Mouse (Mus musculus) hindbrain, embryonic 16.5 days (tissue): ENCODE measurements around the gene Arid3a. TPM values are rescaled to one million over a fixed set of nuclear protein-coding genes. Genes with fewer than 3 reads are reported as not detected.

Experiments used
- ATAC-seq: fragments of 200-750 bp; cut with Nextera tagmentation; 2 replicates; pipeline ENCODE4 v1.8.0; 2017; ENCODE audit warnings: moderate TSS enrichment, moderate library complexity
- H3K27ac ChIP-seq: fragments of 300-500 bp; sonication (generic); 2 replicates; pipeline ENCODE4 v1.5.1; 2014; ENCODE audit warnings: low read depth, mild to moderate bottlenecking, control low read depth, low read length, moderate library complexity
- H3K27me3 ChIP-seq: fragments of 300-500 bp; sonication (generic); replicated peaks from 2 replicates; pipeline ENCODE4 v1.6.1; 2014; ENCODE audit warnings: low read length; ENCODE audit not compliant: control insufficient read depth, insufficient read depth
- H3K36me3 ChIP-seq: fragments of 300-500 bp; sonication (generic); 2 replicates; pipeline ENCODE4 v1.6.1; 2014; ENCODE audit warnings: mild to moderate bottlenecking, low read length, moderate library complexity, mixed read lengths; ENCODE audit not compliant: control insufficient read depth, insufficient read depth
- H3K4me1 ChIP-seq: fragments of 300-500 bp; sonication (generic); 2 replicates; pipeline ENCODE4 v1.6.1; 2014; ENCODE audit warnings: low read depth, low read length; ENCODE audit not compliant: control insufficient read depth, insufficient read depth
- H3K4me2 ChIP-seq: fragments of 300-500 bp; sonication (generic); 2 replicates; pipeline ENCODE4 v1.6.1; 2014; ENCODE audit warnings: mild to moderate bottlenecking, low read length, control low read depth, moderate library complexity
- H3K4me3 ChIP-seq: fragments of 300-500 bp; sonication (generic); 2 replicates; pipeline ENCODE4 v1.5.1; 2014; ENCODE audit warnings: mild to moderate bottlenecking, low read length, control low read depth, moderate library complexity
- H3K9ac ChIP-seq: fragments of 300-500 bp; sonication (generic); 2 replicates; pipeline ENCODE4 v1.6.1; 2014; ENCODE audit warnings: low read depth, mild to moderate bottlenecking, control low read depth, low read length, moderate library complexity
- H3K9me3 ChIP-seq: fragments of 300-500 bp; sonication (generic); 2 replicates; pipeline ENCODE4 v1.6.1; 2014; ENCODE audit warnings: mild to moderate bottlenecking, low read length, moderate library complexity; ENCODE audit not compliant: control insufficient read depth
- WGBS: fragments of 180-500 bp; shearing (Covaris S2); extraction: QIAGEN DNeasy Blood & Tissue Kit; methylation state at CpG from one replicate; pipeline ENCODE4 v1.1.7; 2014; 5-methylcytosine and 5-hydroxymethylcytosine counted together
- polyA plus RNA-seq: library from polyadenylated mRNA; unstranded; fragments of >200 nt; fragmentation: Nextera tagmentation; extraction: Ambion mirVana; gene quantifications from 2 replicates; pipeline ENCODE4 v1.2.1, GENCODE M21; 2015

The Arid3a gene
- polyA plus RNA-seq, 1 experiment from 2014 or later, result 1.7 TPM

- Histone ChIP-seq H3K9ac (no peak overlapping the region), H3K4me1 (peaks cover 27% of the 10 kb centered on the region), H3K4me2 (no peak overlapping the region), H3K27ac (no peak overlapping the region), H3K27me3 (peaks cover 24% of the 10 kb centered on the region), H3K36me3 (0 out of 2 replicates have a peak, but pooled peaks cover 7% of the 10 kb centered on the region), H3K9me3 (no peaks in the 10 kb centered on the region), H3K4me3 (no peak overlapping the region)
- no peak for ATAC-seq
- WGBS, result 73% methylated on average over 7 of the region's 7 CpGs
These were observed 11.8 kb upstream of the Arid3a start for GRCm38 (mm10) chr10:79914948-79915596.

- no peaks in the 10 kb centered on the region for H3K9me3 ChIP-seq
- ATAC-seq, result no peak
- peaks cover 30% of the 10 kb centered on the region for H3K4me1 ChIP-seq
- peaks cover 34% of the 10 kb centered on the region for H3K27me3 ChIP-seq
- H3K36me3 ChIP-seq, result 0 out of 2 replicates have a peak, but pooled peaks cover 2% of the 10 kb centered on the region
- H3K27ac ChIP-seq, result peak overlapping the region; percentile 70; the same call in 1 of the 2 replicates
- H3K4me3 ChIP-seq, result peak overlapping the region; percentile 73
- peak overlapping the region; percentile 94 for H3K9ac ChIP-seq
- peak overlapping the region; percentile 89 for H3K4me2 ChIP-seq
- 8% methylated on average over 8 of the region's 8 CpGs for WGBS
These were observed 10.8 kb upstream of the Arid3a start for GRCm38 (mm10) chr10:79916081-79916480.

GRCm38 (mm10) chr10:79916808-79917531 lies 9.9 kb upstream of the Arid3a start, which contains the start of gene Kiss1r:
TSS of gene Kiss1r (plus strand) at chr10:79916971.
- no peaks in the 10 kb centered on the region for H3K9me3 ChIP-seq
- 0 out of 2 replicates have a peak, but pooled peaks cover 2% of the 10 kb centered on the region for H3K36me3 ChIP-seq
- 2% methylated on average over 41 of the region's 42 CpGs for WGBS
- peak within 1 kb of the TSS; percentile 89 for H3K4me2 ChIP-seq
- H3K27me3 ChIP-seq, result peaks cover 41% of the 10 kb centered on the region
- peak within 1 kb of the TSS; percentile 94 for H3K9ac ChIP-seq
- peak within 1 kb of the TSS; percentile 73 for H3K4me3 ChIP-seq
- ATAC-seq, result peak; percentile 80
- H3K4me1 ChIP-seq, result peaks cover 36% of the 10 kb centered on the region
- H3K27ac ChIP-seq, result peak within 1 kb of the TSS; percentile 70

- Histone ChIP-seq H3K9ac (peak overlapping the region; percentile 94), H3K4me1 (peaks cover 36% of the 10 kb centered on the region), H3K4me2 (peak overlapping the region; percentile 89), H3K4me3 (peak overlapping the region; percentile 73), H3K27ac (no peak overlapping the region), H3K36me3 (no peaks in the 10 kb centered on the region), H3K9me3 (no peaks in the 10 kb centered on the region), H3K27me3 (peaks cover 47% of the 10 kb centered on the region)
- 69% methylated on average over 5 of the region's 5 CpGs for WGBS
- ATAC-seq, result no peak
These were observed 9.2 kb upstream of the Arid3a start for GRCm38 (mm10) chr10:79917532-79918100.

GRCm38 (mm10) chr10:79918231-79919078 lies 8.4 kb upstream of the Arid3a start:
- no peak for ATAC-seq
- H3K4me1 ChIP-seq, result peaks cover 36% of the 10 kb centered on the region
- no peaks in the 10 kb centered on the region for H3K9me3 ChIP-seq
- peak overlapping the region; percentile 24; the same call in 1 of the 2 replicates for H3K4me2 ChIP-seq
- peak overlapping the region; percentile 47 for H3K9ac ChIP-seq
- H3K4me3 ChIP-seq, result peak overlapping the region; percentile 7; the same call in 1 of the 2 replicates
- 4% methylated on average over 35 of the region's 35 CpGs for WGBS
- H3K27me3 ChIP-seq, result peaks cover 55% of the 10 kb centered on the region
- H3K36me3 ChIP-seq, result no peaks in the 10 kb centered on the region
- H3K27ac ChIP-seq, result no peak overlapping the region

GRCm38 (mm10) chr10:79919251-79919849 lies 7.5 kb upstream of the Arid3a start:
- no peak overlapping the region for H3K4me3 ChIP-seq

GRCm38 (mm10) chr10:79920056-79920890 lies 6.6 kb upstream of the Arid3a start:
- H3K9me3 ChIP-seq, result no peaks in the 10 kb centered on the region
- peaks cover 23% of the 10 kb centered on the region for H3K4me1 ChIP-seq
- no peak overlapping the region for H3K9ac ChIP-seq
- peak overlapping the region; percentile 37; the same call in 1 of the 2 replicates for H3K4me3 ChIP-seq
- peaks cover 56% of the 10 kb centered on the region for H3K27me3 ChIP-seq
- WGBS, result 12% methylated on average over 26 of the region's 26 CpGs
- peak overlapping the region; percentile 55 for H3K4me2 ChIP-seq
- no peak for ATAC-seq
- H3K36me3 ChIP-seq, result no peaks in the 10 kb centered on the region
- no peak overlapping the region for H3K27ac ChIP-seq

More at GRCm38 (mm10) chr10:79919251-79919849, 7.5 kb upstream of the Arid3a start:
- Histone ChIP-seq H3K4me2 (no peak overlapping the region), H3K4me1 (peaks cover 31% of the 10 kb centered on the region), H3K9me3 (no peaks in the 10 kb centered on the region), H3K9ac (no peak overlapping the region), H3K27me3 (peaks cover 56% of the 10 kb centered on the region), H3K27ac (no peak overlapping the region), H3K36me3 (no peaks in the 10 kb centered on the region)
- no peak for ATAC-seq
- WGBS, result 3% methylated on average over 18 of the region's 21 CpGs
